Mouse (Mus musculus): ENCODE measurements around the gene Cdk14.
"Not testable (repeated sequence)": the region's sequence is repeated elsewhere in the genome, so short reads cannot be mapped to it uniquely, and the experiment has no call there.

The Cdk14 gene

GRCm38 (mm10) chr5:5266787-5267126, 153.4 kb downstream of the Cdk14 start:
- in situ Hi-C loops (cut with MboI; ENCODE audit: unreplicated experiment in 2 of 2): no loop called here

DNA sequence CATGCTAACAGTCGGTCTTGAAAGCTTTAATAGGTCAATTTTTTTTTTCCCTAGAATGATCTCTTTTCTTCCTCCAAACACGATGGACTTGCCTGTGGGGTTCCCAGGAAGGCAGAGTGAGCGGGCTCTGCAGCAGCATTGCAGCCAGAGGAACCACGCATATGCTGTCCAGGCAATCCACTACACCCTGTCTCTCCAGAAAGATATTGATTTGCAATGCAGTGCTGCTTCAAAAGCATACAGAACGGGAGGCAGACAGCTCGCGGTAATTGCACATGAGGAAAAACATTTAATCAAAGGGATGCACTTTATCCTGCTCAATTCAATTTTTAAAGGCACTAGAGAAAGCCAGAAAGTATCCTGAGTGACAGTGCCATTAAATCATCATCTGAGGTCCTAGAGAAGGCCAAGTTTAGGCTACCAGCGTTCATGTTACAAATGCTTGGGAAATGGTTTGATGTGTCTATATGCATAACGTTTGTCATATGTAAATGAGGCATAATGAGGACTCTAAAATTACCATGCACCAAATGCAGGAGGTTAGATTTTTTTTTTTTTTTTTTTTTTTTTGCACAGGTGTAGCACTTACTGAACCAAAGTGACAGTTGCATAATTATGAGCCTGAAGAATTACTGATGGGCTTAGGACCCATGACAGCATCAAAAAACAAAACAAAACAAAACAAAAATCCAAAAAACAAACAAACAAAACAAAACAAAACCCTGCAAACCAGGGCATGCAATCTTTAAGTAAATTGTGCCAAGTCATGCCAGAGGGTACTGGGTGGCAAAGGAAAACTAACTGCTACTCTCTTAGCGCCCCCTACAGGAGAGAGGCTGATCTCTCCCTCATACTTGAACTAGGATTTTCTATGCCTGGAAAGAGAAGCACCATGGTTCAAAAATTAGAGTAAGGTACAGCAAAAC, 154.0 kb downstream of the Cdk14 start:
- in situ Hi-C loops (cut with MboI; ENCODE audit: unreplicated experiment in 2 of 2): no loop called here

- in situ Hi-C loops (cut with MboI; ENCODE audit: unreplicated experiment in 2 of 2): no loop called here
These were observed 154.7 kb downstream of the Cdk14 start for GRCm38 (mm10) chr5:5265401-5265841.

- in situ Hi-C loops (cut with MboI; ENCODE audit: unreplicated experiment in 2 of 2): no loop called here
These were observed 155.4 kb downstream of the Cdk14 start for GRCm38 (mm10) chr5:5264712-5265111.

- in situ Hi-C loops (cut with MboI; ENCODE audit: unreplicated experiment in 2 of 2): no loop called here
These were observed 158.3 kb downstream of the Cdk14 start for GRCm38 (mm10) chr5:5261725-5262296.

GRCm38 (mm10) chr5:5260966-5261724, 159.0 kb downstream of the Cdk14 start:
- in situ Hi-C loops (cut with MboI; ENCODE audit: unreplicated experiment in 2 of 2): no loop called here

GRCm38 (mm10) chr5:5260309-5260708, 159.8 kb downstream of the Cdk14 start:
- in situ Hi-C loops (cut with MboI; ENCODE audit: unreplicated experiment in 2 of 2): no loop called here

GRCm38 (mm10) chr5:5254391-5254790, 165.7 kb downstream of the Cdk14 start:
- in situ Hi-C loops (cut with MboI; ENCODE audit: unreplicated experiment in 2 of 2): no loop called here

DNA sequence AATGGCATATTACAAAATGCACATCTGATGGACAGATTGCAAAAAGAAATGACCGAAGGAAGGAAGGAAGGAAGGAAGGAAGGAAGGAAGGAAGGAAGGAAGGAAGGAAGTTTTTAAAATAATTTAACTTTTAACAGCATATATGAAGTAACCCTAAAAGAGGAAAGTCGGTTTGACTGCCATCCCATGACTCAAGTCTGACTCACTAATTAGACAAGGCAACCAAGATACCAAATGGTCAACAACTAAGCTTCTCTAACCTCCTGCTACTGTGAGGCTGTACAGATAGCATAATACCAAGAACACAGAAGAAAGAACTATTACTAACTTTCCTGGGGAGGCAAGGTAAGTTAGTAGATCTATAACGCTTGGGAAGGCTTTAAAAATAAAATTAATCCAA, 166.9 kb downstream of the Cdk14 start:
- in situ Hi-C loops (cut with MboI; ENCODE audit: unreplicated experiment in 2 of 2): no loop called here

DNA sequence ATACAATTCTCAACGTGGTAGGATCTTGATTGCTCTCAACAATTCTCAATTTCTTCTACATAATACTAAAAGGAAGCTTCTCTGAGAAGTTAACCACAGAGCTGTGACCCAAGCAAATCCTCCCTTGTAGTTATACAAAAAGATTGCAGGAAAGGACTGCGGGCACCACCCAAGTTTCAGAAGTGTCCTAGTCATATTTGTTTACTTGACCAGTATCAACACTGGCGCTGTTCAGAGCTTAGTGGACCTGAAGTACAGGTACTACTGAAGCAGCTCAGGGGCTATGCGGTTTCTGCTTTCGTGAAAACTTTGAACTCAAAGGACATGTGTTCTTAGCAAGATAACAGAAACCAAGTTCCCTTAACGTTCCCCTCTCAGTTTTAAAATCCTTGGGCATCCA, 172.4 kb downstream of the Cdk14 start:
- in situ Hi-C loops (cut with MboI; ENCODE audit: unreplicated experiment in 2 of 2): no loop called here

DNA sequence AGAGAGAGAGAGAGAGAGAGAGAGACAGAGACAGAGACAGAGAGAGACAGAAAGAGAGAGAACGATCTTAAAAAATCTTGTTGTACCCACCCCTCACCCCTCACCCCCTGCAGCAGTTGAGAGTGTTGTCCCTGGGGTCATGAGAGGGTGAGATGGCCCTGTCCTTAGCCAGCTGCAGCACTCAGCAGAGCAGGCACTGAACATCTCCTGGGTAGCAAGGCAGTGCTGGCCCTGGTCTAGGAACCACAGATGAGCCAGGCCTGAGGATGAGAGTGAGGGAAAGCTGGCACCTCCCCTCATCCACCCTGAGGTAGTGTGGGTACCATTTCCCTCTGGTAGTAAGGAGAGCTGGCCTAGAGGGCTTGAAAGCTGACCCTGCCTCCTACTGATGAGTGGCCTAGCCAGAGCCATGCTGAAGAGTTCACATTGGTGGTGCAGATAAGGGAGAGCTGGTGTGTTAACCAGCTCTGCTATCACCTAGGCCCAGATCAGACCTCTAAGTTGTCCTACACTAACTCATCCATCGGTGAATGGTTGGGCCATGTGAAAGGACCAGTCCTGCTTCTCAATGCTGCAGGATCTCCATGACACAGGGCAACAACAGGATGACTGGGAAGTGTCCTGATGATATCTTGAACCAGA, 173.5 kb downstream of the Cdk14 start:
- in situ Hi-C loops (cut with MboI; ENCODE audit: unreplicated experiment in 2 of 2): no loop called here

GRCm38 (mm10) chr5:5245182-5245581, 174.9 kb downstream of the Cdk14 start:
- in situ Hi-C loops (cut with MboI; ENCODE audit: unreplicated experiment in 2 of 2): no loop called here

- in situ Hi-C loops (cut with MboI; ENCODE audit: unreplicated experiment in 2 of 2): no loop called here
These were observed 176.5 kb downstream of the Cdk14 start for GRCm38 (mm10) chr5:5243648-5244047.

- in situ Hi-C loops (cut with MboI; ENCODE audit: unreplicated experiment in 2 of 2): no loop called here
These were observed 177.4 kb downstream of the Cdk14 start for GRCm38 (mm10) chr5:5242704-5243103.

- in situ Hi-C loops (cut with MboI; ENCODE audit: unreplicated experiment in 2 of 2): no loop called here
These were observed 179.0 kb downstream of the Cdk14 start for GRCm38 (mm10) chr5:5241088-5241487.

DNA sequence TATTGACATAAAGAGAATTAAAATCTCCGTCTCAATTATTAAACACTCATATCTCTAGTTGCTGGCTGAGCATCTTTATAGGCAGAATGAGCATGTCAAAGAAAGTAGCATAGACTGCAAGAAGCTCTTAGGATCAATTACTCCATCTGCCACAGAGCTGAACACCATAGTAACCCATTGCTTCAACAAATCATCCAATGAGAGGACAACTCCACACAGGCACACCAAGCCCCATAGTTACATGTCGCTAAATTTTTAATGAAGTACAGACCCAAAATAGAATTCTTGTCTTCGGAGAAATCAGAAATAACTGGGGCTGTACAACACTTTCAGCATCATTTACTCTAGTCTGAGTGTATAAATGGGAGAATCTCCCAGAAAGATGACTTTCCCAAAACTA, 180.0 kb downstream of the Cdk14 start:
- in situ Hi-C loops (cut with MboI; ENCODE audit: unreplicated experiment in 2 of 2): no loop called here

GRCm38 (mm10) chr5:5234935-5235334, 185.2 kb downstream of the Cdk14 start:
- in situ Hi-C loops (cut with MboI; ENCODE audit: unreplicated experiment in 2 of 2): not testable (repeated sequence)

GRCm38 (mm10) chr5:5226966-5227365, 193.1 kb downstream of the Cdk14 start:
- in situ Hi-C loops (cut with MboI; ENCODE audit: unreplicated experiment in 2 of 2): no loop called here

- in situ Hi-C loops (cut with MboI; ENCODE audit: unreplicated experiment in 2 of 2): no loop called here
These were observed 208.4 kb downstream of the Cdk14 start for GRCm38 (mm10) chr5:5211780-5212135.

DNA sequence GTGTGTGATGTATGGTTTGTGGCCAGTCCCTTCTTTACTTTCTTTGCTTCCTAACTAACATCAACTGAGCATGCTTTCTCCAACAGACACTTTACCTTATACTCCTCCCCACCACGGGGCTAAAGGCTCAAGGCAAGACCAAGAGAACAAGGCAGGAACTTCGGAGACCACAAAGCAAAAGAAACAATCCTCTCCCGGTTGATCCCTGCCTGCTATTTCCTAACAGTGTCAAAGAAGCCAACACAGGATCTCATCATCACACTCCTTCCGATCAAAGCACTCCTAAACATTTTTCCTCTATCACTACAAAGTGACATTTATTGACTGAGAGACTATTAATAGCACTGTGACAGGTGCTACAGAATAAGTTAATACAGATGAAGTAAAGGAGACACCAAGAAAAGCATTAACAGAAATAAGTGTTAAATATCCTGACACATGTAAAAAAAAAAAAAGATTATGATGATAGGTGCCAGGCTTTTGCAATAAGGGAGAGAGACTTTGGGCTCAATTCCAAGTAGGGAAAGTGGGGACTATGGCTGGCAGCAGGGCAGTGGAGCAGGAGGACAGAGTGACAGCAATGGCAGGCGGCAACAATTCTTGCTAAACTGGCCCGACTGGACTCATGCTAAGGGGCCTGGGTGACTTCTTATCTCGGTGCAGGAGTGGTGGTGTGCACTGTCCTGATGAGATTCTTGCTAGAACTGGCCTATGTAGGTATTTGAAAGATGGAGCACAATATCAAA, 208.9 kb downstream of the Cdk14 start:
- in situ Hi-C loops (cut with MboI; ENCODE audit: unreplicated experiment in 2 of 2): no loop called here
